Mouse (Mus musculus) forebrain, embryonic 10.5 days (tissue): ENCODE results near the gene AC170998.1. TPM values are rescaled to one million over a fixed set of nuclear protein-coding genes. Genes with fewer than 3 reads are reported as not detected.

Source experiments
- DNase-seq: peaks from one replicate; pipeline ENCODE4 v3.0.0-alpha.2; 2017; ENCODE audit warnings: low spot score; ENCODE audit errors: extremely low spot score
- H3K27ac ChIP-seq: fragments of 300-500 bp; sonication (generic); 2 replicates; pipeline ENCODE4 v1.5.1; 2016; ENCODE audit warnings: mild to moderate bottlenecking
- H3K27me3 ChIP-seq: fragments of 300-500 bp; sonication (generic); 2 replicates; pipeline ENCODE4 v1.6.1; 2016; ENCODE audit warnings: mild to moderate bottlenecking; ENCODE audit not compliant: poor library complexity, severe bottlenecking
- H3K36me3 ChIP-seq: fragments of 300-500 bp; sonication (generic); replicated peaks from 2 replicates; pipeline ENCODE4 v1.6.1; 2016; ENCODE audit warnings: mild to moderate bottlenecking, moderate library complexity
- H3K4me1 ChIP-seq: fragments of 300-500 bp; sonication (generic); 2 replicates; pipeline ENCODE4 v1.6.1; 2016
- H3K4me3 ChIP-seq: fragments of 300-500 bp; sonication (generic); 2 replicates; pipeline ENCODE4 v1.5.1; 2016; ENCODE audit warnings: mild to moderate bottlenecking, moderate library complexity
- H3K9me3 ChIP-seq: fragments of 300-500 bp; sonication (generic); 2 replicates; pipeline ENCODE4 v1.6.1; 2016; ENCODE audit warnings: mild to moderate bottlenecking, moderate library complexity
- WGBS: fragments of 180-500 bp; shearing (Covaris S2); methylation state at CpG from one replicate; pipeline ENCODE4 v1.1.7; 2016; 5-methylcytosine and 5-hydroxymethylcytosine counted together
- polyA plus RNA-seq: library from polyadenylated mRNA; unstranded; fragments of >200 nt; fragmentation: Nextera tagmentation; extraction: Ambion mirVana; gene quantifications from 2 replicates; pipeline ENCODE4 v1.2.1, GENCODE M21; 2016

The AC170998.1 gene
- polyA plus RNA-seq, 1 experiment from 2014 or later: 2.6 TPM

GRCm38 (mm10) chr17:28694832-28695231, 31.1 kb upstream of the AC170998.1 start:
- Histone ChIP-seq H3K4me3 (no peak overlapping the region), H3K27ac (no peak overlapping the region), H3K9me3 (no peaks in the 10 kb centered on the region), H3K27me3 (peaks cover 8% of the 10 kb centered on the region), H3K36me3 (no peaks in the 10 kb centered on the region; the same call in 1 of the 2 replicates), H3K4me1 (peaks cover 69% of the 10 kb centered on the region)
- 86% methylated on average over 4 of the region's 4 CpGs for WGBS
- DNase-seq: no peak

GRCm38 (mm10) chr17:28696641-28697040, 29.2 kb upstream of the AC170998.1 start:
- no peak for DNase-seq
- H3K36me3 ChIP-seq: peaks cover 8% of the 10 kb centered on the region
- H3K4me1 ChIP-seq: peaks cover 55% of the 10 kb centered on the region
- no peaks in the 10 kb centered on the region for H3K27me3 ChIP-seq
- no peak overlapping the region for H3K27ac ChIP-seq
- no peak overlapping the region for H3K4me3 ChIP-seq
- WGBS: 78% methylated on average over 2 of the region's 2 CpGs
- H3K9me3 ChIP-seq: no peaks in the 10 kb centered on the region

- peak overlapping the region; percentile 17; the same call in 1 of the 2 replicates for H3K27ac ChIP-seq
- 89% methylated on average over 13 of the region's 13 CpGs for WGBS
- no peak for DNase-seq
These were observed 28.3 kb upstream of the AC170998.1 start for GRCm38 (mm10) chr17:28697290-28698195.

GRCm38 (mm10) chr17:28698245-28698644, 27.6 kb upstream of the AC170998.1 start:
- H3K9me3 ChIP-seq: no peaks in the 10 kb centered on the region
- peaks cover 15% of the 10 kb centered on the region for H3K36me3 ChIP-seq
- WGBS: 60% methylated on average over 4 of the region's 4 CpGs
- H3K4me3 ChIP-seq: no peak overlapping the region
- no peak for DNase-seq
- peaks cover 46% of the 10 kb centered on the region for H3K4me1 ChIP-seq
- no peaks in the 10 kb centered on the region for H3K27me3 ChIP-seq
- H3K27ac ChIP-seq: no peak overlapping the region

More at GRCm38 (mm10) chr17:28697290-28698195, 28.3 kb upstream of the AC170998.1 start:
- Histone ChIP-seq H3K36me3 (peaks cover 15% of the 10 kb centered on the region), H3K4me3 (no peak overlapping the region), H3K4me1 (peaks cover 53% of the 10 kb centered on the region), H3K27me3 (no peaks in the 10 kb centered on the region), H3K9me3 (no peaks in the 10 kb centered on the region)

GRCm38 (mm10) chr17:28698672-28699071, 27.2 kb upstream of the AC170998.1 start:
- H3K36me3 ChIP-seq: peaks cover 15% of the 10 kb centered on the region
- no peaks in the 10 kb centered on the region for H3K27me3 ChIP-seq
- H3K4me3 ChIP-seq: no peak overlapping the region
- H3K27ac ChIP-seq: no peak overlapping the region
- H3K4me1 ChIP-seq: peaks cover 42% of the 10 kb centered on the region
- DNase-seq: no peak
- H3K9me3 ChIP-seq: no peaks in the 10 kb centered on the region
- 94% methylated on average over 2 of the region's 2 CpGs for WGBS

GRCm38 (mm10) chr17:28699789-28700188, 26.1 kb upstream of the AC170998.1 start:
- WGBS: 90% methylated on average over 7 of the region's 7 CpGs

GRCm38 (mm10) chr17:28701171-28701570, 24.7 kb upstream of the AC170998.1 start:
- Histone ChIP-seq H3K4me1 (peaks cover 30% of the 10 kb centered on the region), H3K36me3 (peaks cover 26% of the 10 kb centered on the region), H3K9me3 (no peaks in the 10 kb centered on the region), H3K4me3 (no peak overlapping the region), H3K27me3 (no peaks in the 10 kb centered on the region), H3K27ac (no peak overlapping the region)
- DNase-seq: no peak
- WGBS: 92% methylated on average over 4 of the region's 4 CpGs

More at GRCm38 (mm10) chr17:28699789-28700188, 26.1 kb upstream of the AC170998.1 start:
- Histone ChIP-seq H3K27ac (no peak overlapping the region), H3K36me3 (peaks cover 17% of the 10 kb centered on the region), H3K27me3 (no peaks in the 10 kb centered on the region), H3K4me1 (peaks cover 33% of the 10 kb centered on the region), H3K4me3 (no peak overlapping the region), H3K9me3 (no peaks in the 10 kb centered on the region)
- no peak for DNase-seq

- Histone ChIP-seq H3K27me3 (no peaks in the 10 kb centered on the region), H3K9me3 (no peaks in the 10 kb centered on the region), H3K27ac (no peak overlapping the region), H3K4me1 (peaks cover 29% of the 10 kb centered on the region), H3K4me3 (no peak overlapping the region), H3K36me3 (peaks cover 26% of the 10 kb centered on the region)
- no peak for DNase-seq
- WGBS: 83% methylated on average over 3 of the region's 3 CpGs
These were observed 24.1 kb upstream of the AC170998.1 start for GRCm38 (mm10) chr17:28701737-28702136.

GRCm38 (mm10) chr17:28702646-28703045, 23.2 kb upstream of the AC170998.1 start:
- H3K4me1 ChIP-seq: peaks cover 23% of the 10 kb centered on the region
- H3K9me3 ChIP-seq: no peaks in the 10 kb centered on the region
- no peak overlapping the region for H3K4me3 ChIP-seq
- WGBS: 85% methylated on average over 2 of the region's 2 CpGs
- no peaks in the 10 kb centered on the region for H3K27me3 ChIP-seq
- no peak for DNase-seq
- H3K36me3 ChIP-seq: peaks cover 26% of the 10 kb centered on the region
- no peak overlapping the region for H3K27ac ChIP-seq

- Histone ChIP-seq H3K36me3 (peaks cover 18% of the 10 kb centered on the region), H3K27ac (no peak overlapping the region), H3K27me3 (no peaks in the 10 kb centered on the region), H3K4me3 (no peak overlapping the region), H3K4me1 (peaks cover 15% of the 10 kb centered on the region), H3K9me3 (no peaks in the 10 kb centered on the region)
- DNase-seq: no peak
- WGBS: 75% methylated on average over 1 of the region's 1 CpGs
These were observed 19.2 kb upstream of the AC170998.1 start for GRCm38 (mm10) chr17:28706697-28707096.

GRCm38 (mm10) chr17:28707136-28707627, 18.7 kb upstream of the AC170998.1 start:
- no peak overlapping the region for H3K27ac ChIP-seq
- 98% methylated on average over 3 of the region's 3 CpGs for WGBS
- DNase-seq: no peak
- no peaks in the 10 kb centered on the region for H3K27me3 ChIP-seq
- H3K36me3 ChIP-seq: peaks cover 13% of the 10 kb centered on the region
- no peak overlapping the region for H3K4me3 ChIP-seq
- peaks cover 15% of the 10 kb centered on the region for H3K4me1 ChIP-seq
- H3K9me3 ChIP-seq: no peaks in the 10 kb centered on the region

- Histone ChIP-seq H3K4me3 (no peak overlapping the region), H3K27ac (no peak overlapping the region), H3K9me3 (no peaks in the 10 kb centered on the region), H3K36me3 (peaks cover 11% of the 10 kb centered on the region), H3K4me1 (peaks cover 15% of the 10 kb centered on the region), H3K27me3 (no peaks in the 10 kb centered on the region)
- WGBS: 97% methylated on average over 2 of the region's 2 CpGs
- DNase-seq: no peak
These were observed 18.1 kb upstream of the AC170998.1 start for GRCm38 (mm10) chr17:28707816-28708215.

GRCm38 (mm10) chr17:28708989-28709388, 16.9 kb upstream of the AC170998.1 start:
- Histone ChIP-seq H3K9me3 (no peaks in the 10 kb centered on the region), H3K4me3 (no peak overlapping the region), H3K36me3 (peaks cover 20% of the 10 kb centered on the region), H3K27ac (no peak overlapping the region), H3K4me1 (peaks cover 15% of the 10 kb centered on the region), H3K27me3 (no peaks in the 10 kb centered on the region)
- 67% methylated on average over 2 of the region's 2 CpGs for WGBS
- no peak for DNase-seq
